Mouse (Mus musculus) small intestine, adult 2 months (tissue): ENCODE measurements around the gene Gm21983.

Source experiments
- CTCF ChIP-seq: fragments of 200-500 bp; IDR thresholded peaks from 2 replicates; pipeline ENCODE4 v1.5.1; 2012; ENCODE audit warnings: low read depth, mild to moderate bottlenecking, control low read depth, inconsistent platforms, low read length, moderate library complexity, mixed read lengths; ENCODE audit not compliant: insufficient replicate concordance, insufficient read length; ENCODE audit errors: extremely low read depth
- POLR2A ChIP-seq: fragments of 200-500 bp; IDR thresholded peaks from 2 replicates; pipeline ENCODE4 v1.6.1; 2012; ENCODE audit warnings: low read depth, mild to moderate bottlenecking, control low read depth, inconsistent platforms, low read length, moderate library complexity

GRCm38 (mm10) chr7:27170981-27171380 lies 9.9 kb downstream of the Gm21983 start:
- no peak for TF ChIP-seq CTCF
- TF ChIP-seq POLR2A, result no peak
